Mouse (Mus musculus): Measurements from ENCODE around the gene Psmd14.

GRCm38 (mm10) chr2:61751286-61751685 lies 39.8 kb downstream of the Psmd14 start:
- TF ChIP-seq SRF (IDR thresholded peaks at IDR 0.05; ENCODE audit: control insufficient read depth, insufficient read length, low read depth) (no peak), USF1 (IDR thresholded peaks at IDR 0.05; ENCODE audit: low read depth) (no peak), E2F4 (IDR thresholded peaks at IDR 0.05; ENCODE audit: insufficient read depth) (no peak), POLR2A (IDR thresholded peaks at IDR 0.05; ENCODE audit: insufficient read length, low read depth) (no peak), CEBPB (IDR thresholded peaks at IDR 0.05; ENCODE audit: insufficient read depth, poor library complexity, severe bottlenecking) (no peak), POLR2AphosphoS2 (IDR thresholded peaks at IDR 0.05; ENCODE audit: insufficient read length, low read depth) (no peak), REST (IDR thresholded peaks at IDR 0.05; ENCODE audit: insufficient read depth, insufficient read length) (no peak), TCF12 (IDR thresholded peaks at IDR 0.05; ENCODE audit: insufficient read depth, poor library complexity, severe bottlenecking) (no peak), MAX (IDR thresholded peaks at IDR 0.05; ENCODE audit: low read depth) (no peak), MYOG (IDR thresholded peaks at IDR 0.05; ENCODE audit: control insufficient read depth in 1 of 3, insufficient read depth in 1 of 3, insufficient read length in 2 of 3, low read depth in 2 of 3) (no peak), MYOD1 (IDR thresholded peaks at IDR 0.05; ENCODE audit: control insufficient read depth in 1 of 3, insufficient read length in 2 of 3, low read depth in 2 of 3) (no peak), TCF3 (IDR thresholded peaks at IDR 0.05; ENCODE audit: insufficient read length, low read depth) (no peak)

Data from myocyte (in vitro differentiated cells).